Mouse (Mus musculus): ENCODE data around the gene Pik3cb. TPM values are rescaled to one million over a fixed set of nuclear protein-coding genes. Genes with fewer than 3 reads are reported as not detected.
A peak's percentile ranks its signal among the peaks of the same experiment; 100 is the strongest.

Pik3cb gene
- 10 to 100 TPM; 16.9 to 18.3 TPM for total RNA-seq (2021)
- long read RNA-seq, experiment 1, full-length matches to known transcripts, result 6 of 13 reads
- long read RNA-seq, experiment 1, partial matches to known transcripts, result 2 of 13 reads
- long read RNA-seq, experiment 1, other reads (novel, unspliced or antisense), result 5 of 13 reads
- long read RNA-seq, experiment 2, partial matches to known transcripts, result 1 of 2 reads
- long read RNA-seq, experiment 2, other reads (novel, unspliced or antisense), result 1 of 2 reads

DNA sequence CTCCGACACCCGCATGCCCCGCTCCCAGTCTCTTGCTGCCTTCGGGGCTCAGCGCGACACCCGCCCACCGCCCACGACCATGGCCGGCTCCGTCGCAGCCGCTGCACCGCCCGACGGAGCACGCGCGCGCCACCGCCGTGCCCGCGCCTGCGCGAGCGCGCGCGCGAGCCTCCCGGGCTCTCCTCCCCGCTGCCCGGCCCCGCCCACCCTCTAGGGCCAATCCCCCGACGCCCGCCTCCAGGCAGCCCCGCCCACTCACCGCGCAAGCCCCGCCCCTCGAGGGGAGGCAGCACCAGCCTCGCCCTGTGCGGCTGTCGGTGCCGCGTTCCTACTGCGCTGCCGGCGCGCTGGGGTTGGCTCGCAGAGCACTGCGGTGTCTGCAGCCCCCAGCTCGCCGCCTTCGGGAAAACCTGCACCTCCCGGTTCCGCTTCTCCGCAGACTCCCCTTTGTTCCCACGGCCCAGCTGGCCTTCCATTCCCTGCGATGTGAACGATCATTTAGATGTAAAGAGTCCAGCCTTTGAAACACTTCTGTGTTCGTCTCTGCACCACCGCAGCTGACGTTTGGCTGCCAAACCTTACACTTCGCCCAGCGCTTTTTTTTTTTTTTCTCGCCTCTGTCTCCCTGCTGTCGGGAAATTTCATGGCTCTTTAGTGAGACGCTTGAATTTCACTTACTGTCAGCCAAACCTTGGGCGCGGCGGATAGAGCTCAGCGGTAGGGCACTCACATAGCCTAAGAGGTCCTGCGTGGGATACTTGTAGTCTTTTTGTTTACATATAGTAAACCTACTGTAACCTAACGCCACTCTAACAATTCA is at the start of gene Pik3cb:
Gene Pik3cb (minus strand): TSS at position 559 of the 820 bp plus-strand sequence.
- peak; percentile 99 for DNase-seq

DNA sequence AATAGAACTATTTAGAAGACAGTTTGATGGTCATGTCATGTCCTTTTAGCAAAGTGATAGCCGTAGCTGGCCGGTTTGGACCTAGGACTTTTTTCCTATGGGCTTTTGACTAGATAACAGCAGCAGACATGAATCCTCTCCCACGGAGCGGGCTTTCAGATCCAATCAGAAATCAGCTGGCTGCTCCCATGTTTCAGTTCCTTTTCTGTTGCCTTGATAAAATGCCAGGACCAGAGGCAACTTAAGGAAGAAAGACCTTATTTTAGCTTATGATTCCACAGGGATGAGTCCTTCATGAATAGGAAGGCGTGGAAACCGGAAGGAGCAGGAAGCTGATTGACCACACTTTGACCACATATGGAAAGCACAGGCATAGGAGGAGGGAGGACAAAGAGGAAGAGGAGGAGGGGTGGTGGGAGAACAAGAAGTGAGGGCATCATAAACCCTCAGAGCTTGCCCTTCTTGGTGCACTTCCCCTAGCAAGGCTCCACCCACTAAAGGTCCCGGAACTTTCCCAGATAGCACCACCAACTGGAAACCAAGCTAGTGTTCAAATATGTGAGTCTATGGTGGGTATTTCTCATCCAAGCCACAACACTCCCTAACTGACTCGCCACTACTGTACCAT is 42.7 kb upstream of the Pik3cb start:
- no peak for DNase-seq

- DNase-seq, result no peak
Observed at GRCm38 (mm10) chr9:99182121-99182520, 41.7 kb upstream of the Pik3cb start.

DNA sequence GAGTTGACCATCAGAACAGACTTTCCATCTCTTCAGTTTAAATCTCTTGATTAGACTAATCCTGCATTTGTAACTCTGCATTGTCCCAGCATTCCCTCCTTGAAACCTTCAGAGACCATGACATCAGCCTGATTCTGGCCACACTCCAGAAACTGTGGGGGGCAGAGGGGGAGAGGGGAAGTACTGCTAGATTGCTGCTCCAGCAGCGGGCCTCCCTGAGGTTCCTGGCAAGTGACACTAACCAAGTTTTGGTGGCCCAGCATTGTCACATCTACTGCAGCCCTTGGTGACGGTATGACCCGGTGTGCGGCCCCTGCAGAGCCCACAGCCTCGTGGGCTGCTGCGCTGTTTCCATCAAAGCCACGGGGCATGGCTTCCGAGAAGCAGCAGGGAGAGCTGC is 39.9 kb upstream of the Pik3cb start:
- no peak for DNase-seq

- DNase-seq, result no peak
Observed at GRCm38 (mm10) chr9:99178736-99179135, 38.3 kb upstream of the Pik3cb start.

DNA sequence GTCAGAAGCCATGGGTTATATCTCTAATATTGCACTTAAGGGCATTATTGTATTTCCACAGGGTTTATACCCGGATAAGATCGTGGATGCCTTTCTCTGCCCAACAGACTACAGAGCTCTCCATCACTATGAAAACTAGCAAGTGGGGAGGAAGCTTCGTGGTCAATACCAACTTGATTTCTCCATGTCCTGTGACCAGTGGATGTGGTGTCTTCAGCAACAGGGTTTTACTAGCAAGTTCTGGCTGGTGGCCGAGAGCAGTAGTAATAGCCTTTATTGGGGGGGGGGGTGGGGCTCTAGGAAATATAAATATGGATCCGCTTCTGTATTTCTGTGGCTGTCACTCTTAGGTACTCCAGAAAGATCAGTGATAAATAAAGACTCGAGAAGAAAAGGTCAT is 35.4 kb upstream of the Pik3cb start:
- DNase-seq, result no peak

GRCm38 (mm10) chr9:99172811-99173210 is 32.4 kb upstream of the Pik3cb start:
- DNase-seq, result no peak

- DNase-seq, result peak; percentile 10 to 32
Observed at GRCm38 (mm10) chr9:99171186-99171585, 30.8 kb upstream of the Pik3cb start.

- DNase-seq, result no peak
Observed at GRCm38 (mm10) chr9:99169029-99169428, 28.6 kb upstream of the Pik3cb start.

DNA sequence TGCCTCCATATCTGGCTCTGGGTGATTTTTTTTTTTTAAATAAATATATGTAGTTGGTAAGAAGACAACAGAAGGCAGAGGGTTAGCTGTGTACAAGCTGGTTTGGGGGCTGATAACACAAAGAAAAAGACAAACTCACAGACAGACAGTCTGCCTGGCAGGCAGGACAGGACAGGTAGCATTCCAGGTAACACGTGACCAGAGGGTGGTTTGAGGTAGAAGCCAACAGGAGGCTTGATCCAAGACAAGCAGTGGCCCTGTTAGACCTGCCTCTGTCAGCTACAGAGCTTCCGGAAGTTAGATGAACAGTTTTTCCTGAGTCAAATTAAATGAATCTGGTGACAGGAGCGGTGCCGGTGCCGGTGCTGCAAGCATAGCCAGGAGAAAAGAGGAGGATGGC is 26.5 kb upstream of the Pik3cb start:
- DNase-seq, result no peak

DNA sequence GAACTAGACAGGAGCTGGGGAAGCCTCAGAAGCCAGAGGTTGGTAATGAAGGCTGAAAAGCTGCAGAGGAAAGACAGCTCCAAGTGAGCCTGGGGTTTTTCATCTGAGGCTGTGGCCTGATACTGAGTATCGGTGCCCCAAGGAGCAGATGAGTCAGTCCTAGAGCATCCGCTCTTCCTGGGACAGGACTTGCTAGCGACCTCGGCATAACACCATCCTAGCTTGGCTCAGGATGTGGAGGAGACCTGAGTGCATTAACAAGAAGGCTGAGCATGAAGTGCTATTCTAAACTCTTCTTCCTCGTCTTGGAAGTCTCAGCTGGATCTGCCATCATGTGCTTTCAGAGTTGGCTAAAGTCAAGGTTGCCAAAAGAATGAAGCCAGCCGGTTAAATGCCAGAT is 25.5 kb upstream of the Pik3cb start:
- DNase-seq, result no peak

- DNase-seq, result no peak
Observed at GRCm38 (mm10) chr9:99164664-99165226, 24.3 kb upstream of the Pik3cb start.

- DNase-seq, result no peak
Observed at GRCm38 (mm10) chr9:99164148-99164503, 23.7 kb upstream of the Pik3cb start.

DNA sequence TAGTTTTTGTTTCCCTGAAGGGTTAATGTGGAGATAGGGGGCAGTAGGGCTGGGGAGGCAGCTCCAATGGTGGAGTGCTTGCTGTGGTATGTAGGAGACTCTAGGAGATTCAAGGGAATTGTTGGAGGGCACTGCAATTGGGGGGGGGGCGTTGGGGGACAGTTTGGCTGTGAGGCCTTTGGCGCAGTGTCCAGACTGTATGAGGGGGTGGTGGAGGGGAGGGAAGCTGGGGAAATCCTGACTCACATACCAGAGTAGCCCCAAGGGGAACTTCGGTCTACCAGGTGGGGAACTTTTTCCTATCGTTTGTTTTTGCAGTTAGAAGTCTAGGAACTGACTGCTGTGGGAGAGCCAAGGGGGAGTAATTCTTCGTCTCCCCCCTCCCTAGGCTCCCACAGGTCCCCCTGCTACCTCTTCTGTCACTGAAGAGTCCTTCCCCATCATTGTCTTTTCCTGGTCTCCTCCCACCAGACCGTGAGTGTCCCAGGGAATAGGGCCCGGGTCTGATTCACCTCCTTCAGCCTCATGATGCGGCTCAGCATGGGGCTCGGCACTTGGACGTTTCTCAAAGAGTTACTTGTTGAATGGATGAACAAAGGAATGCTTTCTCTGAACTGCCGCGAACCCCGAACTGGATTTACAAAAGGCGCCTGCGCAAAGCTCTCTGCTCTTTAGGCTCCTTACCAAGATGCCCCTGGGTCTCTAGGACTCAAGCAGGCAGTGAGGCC is 23.2 kb upstream of the Pik3cb start:
- DNase-seq, result no peak

DNA sequence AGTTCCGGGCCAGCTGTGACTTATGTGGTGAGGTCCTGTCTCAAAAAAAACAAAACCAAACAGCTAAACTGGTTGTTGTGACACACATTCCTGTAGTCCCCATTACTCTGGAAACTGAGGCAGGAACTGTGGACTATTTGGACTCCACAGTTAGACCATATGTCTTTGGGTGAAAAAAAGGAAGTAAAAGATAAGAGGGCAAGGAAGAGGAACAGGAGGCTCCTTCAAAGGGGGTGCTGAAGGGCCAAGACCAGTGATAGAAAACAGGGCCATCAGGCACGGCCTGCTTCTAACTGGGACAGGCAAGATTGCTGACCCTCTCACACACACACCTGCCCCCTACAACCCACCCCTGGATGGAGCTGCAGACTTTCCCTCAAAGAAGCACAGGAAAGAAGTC is 22.4 kb upstream of the Pik3cb start:
- DNase-seq, result no peak

DNA sequence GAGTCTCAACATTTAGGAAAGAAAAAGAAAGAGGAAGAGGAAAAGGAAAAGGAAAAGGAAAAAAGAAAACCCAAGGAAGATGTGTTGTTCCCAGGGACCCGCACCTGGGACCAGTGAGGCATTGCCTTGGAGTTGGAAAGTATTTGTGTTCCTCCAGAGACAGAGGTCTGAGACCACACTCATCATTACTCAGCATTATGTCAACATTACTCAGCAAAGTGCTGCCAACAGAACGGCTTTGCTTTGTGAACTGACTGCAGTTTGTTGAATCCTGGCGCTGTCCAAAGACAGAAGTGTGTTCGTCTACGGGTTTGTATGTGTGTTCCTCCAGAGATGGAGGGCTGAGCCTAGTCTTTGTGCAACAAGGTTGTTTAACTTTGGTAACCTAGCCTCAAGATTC is 20.4 kb upstream of the Pik3cb start:
- no peak for DNase-seq

GRCm38 (mm10) chr9:99159932-99160331 is 19.5 kb upstream of the Pik3cb start:
- no peak for DNase-seq

DNA sequence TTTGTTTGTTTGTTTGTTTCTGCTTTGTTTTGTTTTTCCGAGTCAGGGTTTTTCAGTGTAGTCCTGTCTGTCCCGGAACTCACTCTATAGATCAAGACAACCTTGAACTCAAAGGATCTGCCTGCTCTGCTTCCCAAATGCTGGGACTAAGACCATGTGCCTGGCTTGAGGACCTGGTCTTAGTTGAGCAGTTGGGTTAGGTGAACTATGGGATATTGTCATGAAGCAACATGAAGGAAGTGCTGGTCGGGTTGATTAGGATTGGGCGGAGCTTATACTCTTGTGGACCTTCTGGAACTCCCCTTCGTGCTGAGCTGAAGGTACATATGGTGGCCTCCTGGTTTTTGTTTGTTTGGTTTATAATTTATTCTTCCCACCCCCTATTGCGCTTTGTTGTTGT is 18.3 kb upstream of the Pik3cb start:
- no peak for DNase-seq

DNA sequence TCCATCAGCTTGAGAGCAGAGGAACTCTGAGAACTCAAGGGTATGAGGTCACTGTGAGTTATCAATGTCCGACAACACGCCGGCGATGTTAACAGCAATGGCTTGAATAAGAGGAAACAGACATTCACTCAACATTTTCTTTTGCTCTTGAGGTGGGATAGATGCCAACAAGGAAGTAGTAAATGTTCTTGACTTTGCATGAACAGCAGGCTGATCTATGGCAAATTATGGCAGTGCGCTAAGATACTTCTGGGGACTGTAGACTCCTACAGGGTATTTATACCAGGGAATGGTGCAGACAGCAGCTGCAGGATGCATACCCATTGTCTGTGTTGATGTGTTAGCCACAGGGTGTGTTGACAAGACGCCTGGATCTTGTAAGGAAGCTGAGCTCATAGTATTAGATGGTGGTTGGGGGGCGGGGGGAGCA is 17.8 kb upstream of the Pik3cb start:
- DNase-seq, result no peak

DNA sequence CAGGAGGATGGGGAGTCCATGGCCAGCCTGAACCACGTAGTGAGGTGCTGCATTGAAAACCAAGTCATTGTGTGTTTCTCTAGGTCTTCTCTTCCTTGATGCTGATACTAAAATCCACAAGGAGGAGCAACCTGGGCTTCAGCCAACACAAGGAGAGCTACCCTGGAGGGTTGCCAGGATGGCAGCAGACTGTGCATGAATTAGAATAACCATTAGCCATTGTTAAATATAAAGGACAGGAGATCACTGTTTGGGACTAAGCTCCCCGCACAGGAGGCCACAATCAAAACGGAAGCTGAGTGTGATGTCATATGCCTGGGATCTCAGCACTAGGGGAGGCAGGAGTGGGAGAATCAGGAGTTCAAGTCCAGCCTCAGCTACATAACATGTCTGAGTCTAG is 13.2 kb upstream of the Pik3cb start:
- peak; percentile 50 to 68 for DNase-seq

DNA sequence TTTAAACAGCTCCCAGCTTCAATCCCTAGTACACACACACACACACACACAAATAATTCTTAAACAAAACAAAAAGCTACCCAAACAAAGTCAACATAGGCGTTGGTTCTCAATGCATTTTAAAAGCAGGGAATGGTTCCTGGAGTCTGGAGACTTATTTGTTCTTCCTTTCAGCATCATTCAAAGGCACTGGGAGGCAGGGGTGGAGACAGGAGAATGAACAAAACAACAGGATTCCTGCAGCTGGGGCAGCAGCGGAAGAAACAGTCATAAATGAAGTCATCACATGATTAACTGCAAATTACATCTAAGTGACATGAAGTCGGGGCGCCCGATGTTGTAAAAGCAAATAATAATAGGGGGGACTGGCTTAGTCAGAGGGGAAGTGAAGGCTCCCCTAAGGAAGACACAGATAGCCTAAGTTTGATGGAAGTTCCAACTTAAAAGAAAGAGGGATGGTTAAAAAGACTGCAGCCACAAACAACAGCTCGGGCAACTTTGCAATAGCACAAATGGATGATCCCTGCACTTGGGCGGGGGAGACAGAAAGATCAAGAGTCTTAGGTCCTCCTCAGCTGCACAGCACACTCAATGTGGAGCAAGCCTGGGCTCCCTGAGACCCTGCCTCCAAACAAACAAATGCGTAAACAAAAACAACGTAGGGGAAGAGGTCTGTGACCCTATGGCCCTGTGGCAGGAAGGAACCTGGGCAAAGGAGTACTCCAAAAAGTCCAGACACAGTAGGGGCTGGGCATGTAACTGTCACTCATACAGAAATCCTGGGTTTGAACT is 12.5 kb upstream of the Pik3cb start:
- DNase-seq, result no peak

Measured in adrenal gland, postnatal 36 days (tissue).